Mouse (Mus musculus): ENCODE data around the gene Gm28042.

DNA sequence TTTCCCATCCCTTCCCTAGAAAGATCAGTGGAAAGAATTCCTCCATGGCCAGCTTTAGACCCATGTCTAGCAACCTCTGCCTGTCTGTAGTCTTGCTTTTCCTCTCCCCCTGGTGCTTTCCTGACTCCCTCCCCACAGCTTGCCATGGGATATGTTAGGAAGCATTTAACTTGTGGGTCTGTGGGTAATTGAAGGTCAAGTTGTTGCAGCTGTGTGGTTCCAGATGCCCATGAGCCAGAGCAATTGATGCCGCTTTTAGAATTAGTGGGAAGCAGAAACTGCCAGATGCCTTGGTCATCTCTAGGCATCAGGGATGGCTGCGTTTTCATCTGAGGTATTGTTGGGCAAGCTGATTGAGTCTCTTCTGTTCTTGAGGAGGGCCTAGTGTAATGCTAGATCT lies 45.7 kb upstream of the Gm28042 start:
- no peak for TF ChIP-seq CTCF (IDR thresholded peaks at IDR 0.05)
- TF ChIP-seq EP300 (IDR thresholded peaks at IDR 0.05), result no peak

Measured in lung, postnatal 0 days (tissue).